In genomic region chr4:127370447-127370846, GRCm38 (mm10) we compare ENCODE assay signal across 11 mouse cellular contexts. TPM values are rescaled to one million over a fixed set of nuclear protein-coding genes. Genes with fewer than 3 reads are reported as not detected.
DNase-seq lines count a peak whose midpoint lies in the region; ATAC-seq and TF ChIP-seq lines count a peak whose summit lies in the region.
"Had no signal": no experiment of that assay in that cellular context is flagged by ENCODE, and none has a peak within 500 bp of the region (broad histone marks: within the 10 kb centered on the region; RNA-seq: fewer than 3 reads in every experiment).

No protein-coding gene starts in this region.

- no peaks in the 10 kb centered on the region for H3K9me3 ChIP-seq in liver, embryonic 11.5 days (ENCODE audit: control insufficient read depth, low read length)
- no peaks in the 10 kb centered on the region for H3K9me3 ChIP-seq in ES-E14 (ENCODE audit: control insufficient read depth, insufficient read depth, low read depth, low read length)
- no peaks in the 10 kb centered on the region for H3K9me3 ChIP-seq in limb, embryonic 10.5 days (replicated peaks)
- H3K9me3 ChIP-seq: limb, embryonic 13.5 days had no signal

- no peak for TF ChIP-seq POLR2A in liver, adult 2 months (IDR thresholded peaks at IDR 0.05; ENCODE audit: extremely low read depth, insufficient read depth, low read length)

- no peak overlapping the region for H3K4me2 ChIP-seq in liver, embryonic 11.5 days
- H3K4me2 ChIP-seq: limb, embryonic 13.5 days had no signal

- H3K9ac ChIP-seq in liver, adult 2 months (ENCODE audit: low read depth, low read length): no peak overlapping the region
- H3K9ac ChIP-seq in liver, embryonic 11.5 days (ENCODE audit: low read depth, low read length): no peak overlapping the region
- H3K9ac ChIP-seq in ES-E14 (ENCODE audit: insufficient read depth, low read depth, low read length, poor library complexity, severe bottlenecking): no peak overlapping the region
- H3K9ac ChIP-seq: limb, embryonic 13.5 days had no signal

- no peaks in the 10 kb centered on the region for H3K79me2 ChIP-seq in liver, adult 2 months (ENCODE audit: control insufficient read depth, insufficient read depth, low read length)

- ATAC-seq in liver, embryonic 11.5 days (replicated peaks; ENCODE audit: low FRiP score): no peak

- in situ Hi-C loops in ES-E14 (cut with MboI; ENCODE audit: low sequenced_read_pairs in 2 of 2, unreplicated experiment in 2 of 2): loop anchor here in 1 of 2 experiments (10.0 kb wide), 1 partner anchor 244 kb away; no protein-coding TSS in a partner anchor

- no peaks in the 10 kb centered on the region for H3K36me3 ChIP-seq in liver, adult 2 months (ENCODE audit: control insufficient read depth, insufficient read depth, low read length)
- no peaks in the 10 kb centered on the region for H3K36me3 ChIP-seq in liver, embryonic 11.5 days (ENCODE audit: control insufficient read depth, insufficient read depth, low read length)
- H3K36me3 ChIP-seq in ES-E14 (ENCODE audit: control insufficient read depth, insufficient read depth, low read length, poor library complexity, severe bottlenecking): no peaks in the 10 kb centered on the region
- H3K36me3 ChIP-seq in limb, embryonic 10.5 days: no peaks in the 10 kb centered on the region
- H3K36me3 ChIP-seq: limb, embryonic 13.5 days had no signal

- no peak overlapping the region for H3K4me3 ChIP-seq in liver, adult 2 months (ENCODE audit: insufficient read depth, low read depth, low read length)
- H3K4me3 ChIP-seq in liver, embryonic 11.5 days (ENCODE audit: low read depth, low read length): no peak overlapping the region
- H3K4me3 ChIP-seq in ES-E14 (ENCODE audit: insufficient read depth in 1 of 2, low read depth in 1 of 2, low read length in 2 of 2, poor library complexity in 1 of 2, severe bottlenecking in 1 of 2): no peak overlapping the region
- H3K4me3 ChIP-seq in limb, embryonic 10.5 days: no peak overlapping the region
- H3K4me3 ChIP-seq: limb, embryonic 13.5 days had no signal

- WGBS in liver, adult 2 months: 58% methylated on average over 2 of the region's 2 CpGs
- WGBS in liver, embryonic 11.5 days: 45% methylated on average over 2 of the region's 2 CpGs
- WGBS in limb, embryonic 10.5 days: 61% methylated on average over 2 of the region's 2 CpGs

- no peak overlapping the region for H3K27ac ChIP-seq in liver, adult 2 months (replicated peaks; ENCODE audit: insufficient read depth, low read depth, low read length)
- no peak overlapping the region for H3K27ac ChIP-seq in liver, embryonic 11.5 days (ENCODE audit: low read depth, low read length)
- no peak overlapping the region for H3K27ac ChIP-seq in ES-E14 (ENCODE audit: insufficient read depth, low read depth, low read length, poor library complexity, severe bottlenecking)
- no peak overlapping the region for H3K27ac ChIP-seq in limb, embryonic 10.5 days
- H3K27ac ChIP-seq: limb, embryonic 13.5 days had no signal

- no peaks in the 10 kb centered on the region for H3K27me3 ChIP-seq in liver, adult 2 months (ENCODE audit: control insufficient read depth, insufficient read depth, low read length)
- H3K27me3 ChIP-seq in liver, embryonic 11.5 days (replicated peaks; ENCODE audit: control insufficient read depth, insufficient read depth, low read length): no peaks in the 10 kb centered on the region
- H3K27me3 ChIP-seq in limb, embryonic 10.5 days (ENCODE audit: low read depth, poor library complexity, severe bottlenecking): peaks cover 13% of the 10 kb centered on the region; the same call in 1 of the 2 replicates

- H3K4me1 ChIP-seq in liver, adult 2 months (ENCODE audit: control insufficient read depth, insufficient read depth, low read length): no peaks in the 10 kb centered on the region
- no peaks in the 10 kb centered on the region for H3K4me1 ChIP-seq in liver, embryonic 11.5 days (replicated peaks; ENCODE audit: control insufficient read depth, insufficient read depth, low read length)
- H3K4me1 ChIP-seq in ES-E14 (ENCODE audit: control insufficient read depth in 2 of 2, insufficient read depth in 2 of 2, low read length in 2 of 2, poor library complexity in 1 of 2): peaks cover 2 to 13% of the 10 kb centered on the region in 2 experiments; a peak in 3 of 4 replicates
- peaks cover 13% of the 10 kb centered on the region for H3K4me1 ChIP-seq in limb, embryonic 10.5 days

- DNase-seq in adrenal gland, postnatal 14 days: peak; percentile 30
- no peak for DNase-seq in adrenal gland, postnatal 36 days
- no peak for DNase-seq in liver, adult 2 months (ENCODE audit: extremely low read depth, low read depth, low spot score)
- no peak for DNase-seq in liver, embryonic 11.5 days (ENCODE audit: low spot score)
- peak; percentile 73 for DNase-seq in ES-E14 (ENCODE audit: low read depth, low spot score)
- peak; percentile 61 for DNase-seq in limb, embryonic 10.5 days (ENCODE audit: low spot score)
- DNase-seq in frontal cortex, postnatal 36 days (ENCODE audit: low spot score in 2 of 2): no peak
- DNase-seq in ovary, postnatal 36 days (ENCODE audit: low spot score): no peak
- DNase-seq: right cerebral cortex, postnatal 25 days had no signal

- TF ChIP-seq CTCF in liver, adult 2 months (IDR thresholded peaks at IDR 0.05; ENCODE audit: low read depth, low read length): peak; percentile 30; the same call in 1 of the 2 replicates

TF ChIP-seq in ES-E14, 5 proteins besides CTCF, POLR2A, EP300 and RAD21:
- TF ChIP-seq ZC3H11A (IDR thresholded peaks at IDR 0.05; ENCODE audit: borderline replicate concordance, low read depth, low read length) (no peak), HCFC1 (IDR thresholded peaks at IDR 0.05; ENCODE audit: borderline replicate concordance, insufficient read depth, low read length) (no peak), MAFK (IDR thresholded peaks at IDR 0.05; ENCODE audit: insufficient read depth, low read depth, low read length) (no peak), ZNF384 (IDR thresholded peaks at IDR 0.05; ENCODE audit: low read depth, low read length) (no peak), CHD2 (IDR thresholded peaks at IDR 0.05; ENCODE audit: low read depth, low read length) (no peak)

RNA-seq across cellular contexts. Expression of gene Gjb5, which starts 12.5 kb away (rescaled TPM):
- 0.37 and 0.49 TPM in 2 replicates for total RNA-seq in adrenal gland, postnatal 14 days (2021)
- total RNA-seq in adrenal gland, postnatal 36 days (2021): under 1 TPM; 0.36 to 0.40 TPM
- not detected in 2 replicates for total RNA-seq in liver, adult 2 months (2014; rRNA removed)
- polyA plus RNA-seq in liver, adult 2 months (2012; rRNA removed): 0.05 TPM in 1 of 2 replicates, not detected in the other
- polyA plus RNA-seq in liver, embryonic 11.5 days (2014; fragmentation: Nextera tagmentation; extraction: Ambion mirVana): 0.22 and 0.40 TPM in 2 replicates
- total RNA-seq in ES-E14 (2012; rRNA removed): 27.1 and 60.6 TPM in 2 replicates
- polyA plus RNA-seq in limb, embryonic 10.5 days (2016; fragmentation: Nextera tagmentation; extraction: Ambion mirVana): 1.6 and 1.7 TPM in 2 replicates
- total RNA-seq: common myeloid progenitor, adult 5-6 weeks had no signal

RNA-seq across cellular contexts. Expression of gene Gjb4, which starts 16.6 kb away (rescaled TPM):
- total RNA-seq in adrenal gland, postnatal 14 days (2021): not detected in 2 replicates
- total RNA-seq in adrenal gland, postnatal 36 days (2021): not detected
- not detected in 2 replicates for total RNA-seq in liver, adult 2 months (2014; rRNA removed)
- not detected in 2 replicates for polyA plus RNA-seq in liver, adult 2 months (2012; rRNA removed)
- not detected in 2 replicates for polyA plus RNA-seq in liver, embryonic 11.5 days (2014; fragmentation: Nextera tagmentation; extraction: Ambion mirVana)
- 1.6 and 4.5 TPM in 2 replicates for total RNA-seq in ES-E14 (2012; rRNA removed)
- not detected in 2 replicates for polyA plus RNA-seq in limb, embryonic 10.5 days (2016; fragmentation: Nextera tagmentation; extraction: Ambion mirVana)
- total RNA-seq: common myeloid progenitor, adult 5-6 weeks had no signal
- polyA plus RNA-seq: limb, embryonic 13.5 days had no signal

RNA-seq across cellular contexts. Expression of gene Gjb3, which starts 39.8 kb away (rescaled TPM):
- total RNA-seq in adrenal gland, postnatal 14 days (2021): 0.26 TPM in 1 of 2 replicates, not detected in the other
- total RNA-seq in adrenal gland, postnatal 36 days (2021): not detected
- not detected in 2 replicates for total RNA-seq in liver, adult 2 months (2014; rRNA removed)
- not detected in 2 replicates for polyA plus RNA-seq in liver, adult 2 months (2012; rRNA removed)
- polyA plus RNA-seq in liver, embryonic 11.5 days (2014; fragmentation: Nextera tagmentation; extraction: Ambion mirVana): 0.14 and 0.26 TPM in 2 replicates
- 80.5 and 158 TPM in 2 replicates for total RNA-seq in ES-E14 (2012; rRNA removed)
- 7.8 and 11.4 TPM in 2 replicates for polyA plus RNA-seq in limb, embryonic 10.5 days (2016; fragmentation: Nextera tagmentation; extraction: Ambion mirVana)

RNA-seq across cellular contexts. Expression of gene Gja4, which starts 56.6 kb away (rescaled TPM):
- total RNA-seq in adrenal gland, postnatal 14 days (2021): 10.0 and 13.2 TPM in 2 replicates
- total RNA-seq in adrenal gland, postnatal 36 days (2021): 1 to 10 TPM; 4.5 to 4.7 TPM
- total RNA-seq in liver, adult 2 months (2014; rRNA removed): 1.5 and 1.9 TPM in 2 replicates
- polyA plus RNA-seq in liver, adult 2 months (2012; rRNA removed): 8.0 and 8.8 TPM in 2 replicates
- polyA plus RNA-seq in liver, embryonic 11.5 days (2014; fragmentation: Nextera tagmentation; extraction: Ambion mirVana): 4.4 and 5.5 TPM in 2 replicates
- 2.0 and 3.0 TPM in 2 replicates for total RNA-seq in ES-E14 (2012; rRNA removed)
- polyA plus RNA-seq in limb, embryonic 10.5 days (2016; fragmentation: Nextera tagmentation; extraction: Ambion mirVana): 14.6 and 18.5 TPM in 2 replicates
- total RNA-seq: common myeloid progenitor, adult 5-6 weeks had no signal

Comparison
In these comparisons a context has a peak if more than half of its experiments do, and no peak if none do; other contexts are left out.
1. DNase-seq: peak in adrenal gland, postnatal 14 days (single experiment), ES-E14 (single experiment) and limb, embryonic 10.5 days (single experiment); none in adrenal gland, postnatal 36 days (0 of 2), liver, adult 2 months (single experiment), liver, embryonic 11.5 days (single experiment), frontal cortex, postnatal 36 days (0 of 2) and ovary, postnatal 36 days (single experiment).
2. RNA of gene Gjb5, which starts 12.5 kb away (total RNA-seq): 27.1 to 60.6 TPM in ES-E14; 0.36 to 0.40 TPM in adrenal gland, postnatal 36 days, 0.37 to 0.49 TPM in adrenal gland, postnatal 14 days and not detected in liver, adult 2 months; every median in the first group is over 10 times any median in the second.
3. RNA of gene Gjb3, which starts 39.8 kb away (total RNA-seq): 80.5 to 158 TPM in ES-E14; 0.26 TPM in adrenal gland, postnatal 14 days, not detected in adrenal gland, postnatal 36 days and not detected in liver, adult 2 months; every median in the first group is over 10 times any median in the second.